Mouse (Mus musculus) cerebellum, postnatal 10 days (tissue): Measurements from ENCODE around the gene Fbxo33.

Source experiments
- DNase-seq, 2 experiments: peaks; one replicate each; pipeline ENCODE4 v3.0.0; 2021; ENCODE audit warnings: mixed read lengths in 2 of 2

The Fbxo33 gene

GRCm38 (mm10) chr12:59195941-59196340, 23.6 kb downstream of the Fbxo33 start:
- peak; percentile 46 to 67 for DNase-seq

- DNase-seq = no peak
Measured at GRCm38 (mm10) chr12:59195065-59195464, 24.5 kb downstream of the Fbxo33 start.

GRCm38 (mm10) chr12:59194341-59195003, 25.1 kb downstream of the Fbxo33 start:
- no peak for DNase-seq

- DNase-seq = no peak
Measured at GRCm38 (mm10) chr12:59193637-59194036, 25.9 kb downstream of the Fbxo33 start.

GRCm38 (mm10) chr12:59188086-59188682, 31.3 kb downstream of the Fbxo33 start:
- DNase-seq = peak; percentile 10 to 15

GRCm38 (mm10) chr12:59177814-59178213, 41.7 kb downstream of the Fbxo33 start:
- DNase-seq = no peak

GRCm38 (mm10) chr12:59169935-59170334, 49.6 kb downstream of the Fbxo33 start:
- no peak for DNase-seq

GRCm38 (mm10) chr12:59166557-59166956, 53.0 kb downstream of the Fbxo33 start:
- DNase-seq = no peak

- DNase-seq = no peak
Measured at GRCm38 (mm10) chr12:59164522-59164921, 55.0 kb downstream of the Fbxo33 start.

GRCm38 (mm10) chr12:59162797-59163196, 56.7 kb downstream of the Fbxo33 start:
- DNase-seq = no peak

- DNase-seq = no peak
Measured at GRCm38 (mm10) chr12:59161091-59161490, 58.4 kb downstream of the Fbxo33 start.
